Mouse (Mus musculus) spleen, adult 2 months (tissue): ENCODE measurements around the gene Nsg2.
"Not testable (repeated sequence)": the region's sequence is repeated elsewhere in the genome, so short reads cannot be mapped to it uniquely, and the experiment has no call there.

ENCODE experiments used
- CTCF ChIP-seq: fragments of 200-500 bp; IDR thresholded peaks from 2 replicates; pipeline ENCODE4 v1.5.1; 2011; ENCODE audit warnings: mild to moderate bottlenecking, inconsistent platforms; ENCODE audit not compliant: insufficient read depth, insufficient read length, insufficient replicate concordance; ENCODE audit errors: extremely low read depth
- POLR2A ChIP-seq: fragments of 200-500 bp; IDR thresholded peaks from 2 replicates; pipeline ENCODE4 v1.6.1; 2011; ENCODE audit warnings: low read depth, low read length, inconsistent platforms

DNA sequence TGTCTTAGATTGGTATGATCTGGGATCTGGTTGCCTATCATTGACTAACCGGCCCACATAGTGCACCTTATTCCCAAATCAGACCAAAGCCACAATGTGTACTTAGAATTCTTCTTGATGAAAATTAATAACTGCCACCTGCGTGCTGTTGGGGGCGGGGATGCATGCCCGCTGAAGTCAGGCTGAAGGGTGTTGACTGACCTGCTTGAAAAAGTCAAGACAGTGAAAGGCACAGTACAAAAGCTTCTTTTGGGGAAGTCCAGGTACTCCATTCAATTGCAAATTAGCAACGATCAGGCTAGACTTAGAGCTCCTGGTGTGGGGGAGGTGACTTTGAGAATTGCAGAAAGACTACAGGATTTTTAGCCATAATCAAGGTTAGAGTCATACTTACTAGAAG lies 20.2 kb upstream of the Nsg2 start:
- not testable (repeated sequence) for TF ChIP-seq POLR2A, CTCF
